Mouse (Mus musculus): ENCODE results near the gene Abca6.

- TF ChIP-seq POLR2A (IDR thresholded peaks at IDR 0.05; ENCODE audit: borderline replicate concordance, extremely low read depth, insufficient read depth, insufficient read length, poor library complexity, severe bottlenecking) (no peak), CTCF (IDR thresholded peaks at IDR 0.05; ENCODE audit: borderline replicate concordance, extremely low read depth, insufficient read depth, insufficient read length) (no peak)
These were observed 120.8 kb downstream of the Abca6 start for GRCm38 (mm10) chr11:110130760-110131159.
